Mouse (Mus musculus) brain, embryonic 14.5 days (tissue): ENCODE measurements around the gene Tyms. TPM values are rescaled to one million over a fixed set of nuclear protein-coding genes. Genes with fewer than 3 reads are reported as not detected.
"Not testable (repeated sequence)": the region's sequence is repeated elsewhere in the genome, so short reads cannot be mapped to it uniquely, and the experiment has no call there.

ENCODE experiments used
- DNase-seq: peaks from one replicate; pipeline ENCODE4 v3.0.0-alpha.2; 2011; ENCODE audit warnings: low read depth
- CTCF ChIP-seq: fragments of 200-500 bp; IDR thresholded peaks from 2 replicates; pipeline ENCODE4 v1.5.1; 2012; ENCODE audit warnings: inconsistent platforms, mild to moderate bottlenecking, moderate library complexity, borderline replicate concordance; ENCODE audit not compliant: insufficient read depth, insufficient read length; ENCODE audit errors: extremely low read depth
- POLR2A ChIP-seq: fragments of 200-500 bp; IDR thresholded peaks from 2 replicates; pipeline ENCODE4 v1.6.1; 2012; ENCODE audit warnings: mild to moderate bottlenecking, inconsistent platforms, borderline replicate concordance; ENCODE audit not compliant: poor library complexity, insufficient read depth, insufficient read length, severe bottlenecking; ENCODE audit errors: extremely low read depth
- polyA plus RNA-seq: library from polyadenylated mRNA; depleted of rRNA; stranded (reverse); fragments of >200 nt; gene quantifications from 2 replicates; pipeline ENCODE4 v1.2.3, GENCODE M21; 2012

Tyms gene
- polyA plus RNA-seq, 1 experiment: 43.0 TPM

DNA sequence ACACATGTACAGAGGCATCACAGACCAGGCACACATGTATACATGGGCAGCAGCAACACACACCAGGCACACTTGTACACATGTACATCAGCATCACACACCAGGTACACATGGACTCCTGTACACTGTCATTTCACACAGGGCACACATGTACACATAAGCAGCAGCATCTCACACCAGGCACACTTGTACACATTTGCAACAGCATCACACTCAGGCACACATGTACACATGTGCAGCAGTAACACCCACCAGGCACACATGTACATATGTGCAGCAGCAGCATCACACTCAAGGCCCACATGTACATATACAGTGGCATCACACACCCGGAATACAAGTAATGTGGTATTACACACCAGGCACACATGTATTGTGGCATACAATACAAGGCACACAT lies 24.8 kb upstream of the Tyms start:
- TF ChIP-seq POLR2A (no peak), CTCF (no peak)
- DNase-seq: no peak

GRCm38 (mm10) chr5:30095731-30096130 lies 22.3 kb upstream of the Tyms start:
- TF ChIP-seq CTCF (no peak), POLR2A (no peak)
- DNase-seq: no peak

DNA sequence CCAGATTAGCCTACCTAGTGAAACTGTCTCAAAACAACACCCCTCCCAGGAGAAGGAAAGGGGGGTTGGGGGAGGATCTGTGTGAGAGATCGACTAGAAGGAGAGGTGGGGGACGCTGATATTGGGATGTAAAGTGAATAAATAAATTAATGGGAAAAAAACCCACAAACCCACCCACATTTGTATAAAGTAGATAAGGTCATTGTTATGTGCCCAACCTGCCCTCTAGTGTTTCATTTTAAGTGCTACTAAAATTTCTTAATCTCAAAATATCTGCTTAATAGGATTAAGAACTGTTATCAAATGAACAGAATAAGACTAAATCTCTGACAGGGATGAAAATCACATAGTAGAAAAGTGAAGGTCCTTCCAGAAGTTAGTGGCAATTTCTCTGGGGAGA lies 21.0 kb upstream of the Tyms start:
- DNase-seq: no peak
- TF ChIP-seq CTCF (no peak), POLR2A (no peak)

- DNase-seq: no peak
- TF ChIP-seq POLR2A: no peak
- no peak for TF ChIP-seq CTCF
Measured at GRCm38 (mm10) chr5:30092701-30093100, 19.3 kb upstream of the Tyms start.

DNA sequence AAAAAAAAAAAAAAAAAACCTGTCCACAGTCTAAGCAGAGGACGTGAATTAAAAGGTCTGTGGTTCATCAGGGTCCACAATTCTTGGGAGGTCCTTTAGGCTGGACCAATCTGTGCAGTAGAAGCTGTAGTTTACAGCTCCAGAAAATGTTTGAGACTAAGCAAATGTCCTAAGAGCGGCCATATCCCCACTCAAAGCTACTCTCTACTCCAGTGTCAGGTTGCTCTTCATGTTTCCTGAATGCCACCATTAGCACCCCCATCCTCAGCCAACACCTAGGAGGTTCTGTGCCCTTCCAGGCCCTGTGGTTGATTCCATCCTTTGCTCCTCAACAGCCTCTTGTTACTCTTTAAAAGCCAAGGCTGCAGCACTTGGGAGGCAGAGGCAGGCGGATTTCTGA lies 1.0 kb downstream of the Tyms start:
- TF ChIP-seq CTCF (no peak), POLR2A (no peak)
- peak; percentile 10 for DNase-seq

DNA sequence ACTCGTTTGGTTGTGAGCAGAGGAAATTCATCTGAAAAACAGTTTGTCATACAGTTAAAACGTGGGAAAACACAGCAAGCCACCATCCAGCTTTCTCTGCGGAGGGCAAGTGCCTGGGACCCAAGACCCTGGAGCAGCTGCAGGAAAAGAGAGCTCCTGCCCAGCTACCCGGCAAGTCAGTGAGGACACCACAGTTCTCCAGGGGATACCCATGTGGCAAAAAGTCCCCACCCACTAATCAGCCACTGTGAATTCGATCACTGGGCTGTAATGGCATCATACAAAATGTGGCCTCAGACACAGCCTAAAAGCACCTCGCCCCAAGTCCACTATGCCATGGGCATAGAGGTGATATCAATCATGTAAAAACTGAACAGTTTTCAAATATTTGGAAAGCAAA lies 1.7 kb downstream of the Tyms start:
- TF ChIP-seq CTCF (no peak), POLR2A (no peak)
- no peak for DNase-seq

DNA sequence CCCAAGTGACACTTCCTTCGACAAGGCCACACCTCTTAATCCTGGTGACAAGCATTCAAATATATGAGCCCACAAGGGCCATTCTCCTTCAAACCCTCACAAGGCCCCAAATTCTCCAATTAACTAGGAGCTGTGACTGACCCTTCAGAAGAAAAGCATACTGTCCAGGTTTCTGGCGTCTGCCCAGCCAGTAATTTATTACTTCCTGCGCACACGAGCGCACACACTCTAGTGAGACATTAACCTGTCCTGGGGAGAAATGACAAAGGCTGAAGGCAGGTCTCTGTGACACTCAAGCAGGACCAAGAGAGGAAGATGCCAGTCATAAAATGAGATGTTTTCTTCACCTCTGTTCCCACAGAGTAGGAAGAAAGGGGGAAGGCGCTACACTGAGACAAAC lies 5.7 kb downstream of the Tyms start:
- DNase-seq: no peak
- TF ChIP-seq POLR2A: no peak
- TF ChIP-seq CTCF: no peak

DNA sequence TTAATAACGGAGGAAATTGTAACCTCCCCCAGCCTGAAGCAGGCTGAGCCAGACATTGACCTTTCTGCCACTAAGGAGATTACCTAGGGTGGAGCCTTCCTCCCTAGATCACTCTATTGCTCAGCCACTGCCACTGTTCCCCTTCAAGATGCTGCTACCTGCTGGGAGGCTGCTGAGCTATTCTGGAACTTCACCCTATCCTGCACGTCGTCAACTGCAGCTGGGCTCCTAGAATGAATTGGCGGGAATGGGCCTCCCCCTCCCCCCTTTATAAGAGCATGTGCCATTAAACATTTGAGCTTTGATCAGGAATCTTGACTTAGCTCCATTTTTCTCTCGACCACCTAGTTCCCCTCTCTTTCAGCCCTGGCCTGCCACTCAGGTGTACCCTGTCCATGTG lies 13.8 kb downstream of the Tyms start:
- DNase-seq: not testable (repeated sequence)

GRCm38 (mm10) chr5:30058216-30058731 lies 15.1 kb downstream of the Tyms start:
- DNase-seq: no peak
- no peak for TF ChIP-seq CTCF
- no peak for TF ChIP-seq POLR2A

DNA sequence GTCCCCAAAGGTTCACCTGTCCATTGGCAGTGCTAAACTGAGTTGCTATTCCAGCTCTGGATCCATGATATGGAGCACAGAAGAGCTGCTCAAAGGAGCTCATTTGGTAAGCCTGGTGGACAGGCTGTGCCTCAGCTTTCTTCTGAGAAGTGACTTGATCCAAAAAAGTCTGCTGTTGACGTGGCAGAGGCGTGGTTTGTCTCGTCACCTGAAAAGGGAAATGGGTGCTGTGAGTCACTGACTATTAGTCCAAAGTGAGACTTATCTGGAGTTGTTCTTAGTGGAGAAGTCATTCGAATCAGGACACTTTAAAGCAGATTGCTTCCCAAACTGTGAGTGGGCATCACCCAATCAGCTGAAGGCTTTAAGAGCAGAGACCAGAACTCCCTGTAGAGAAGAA lies 33.6 kb downstream of the Tyms start:
- DNase-seq: not testable (repeated sequence)

DNA sequence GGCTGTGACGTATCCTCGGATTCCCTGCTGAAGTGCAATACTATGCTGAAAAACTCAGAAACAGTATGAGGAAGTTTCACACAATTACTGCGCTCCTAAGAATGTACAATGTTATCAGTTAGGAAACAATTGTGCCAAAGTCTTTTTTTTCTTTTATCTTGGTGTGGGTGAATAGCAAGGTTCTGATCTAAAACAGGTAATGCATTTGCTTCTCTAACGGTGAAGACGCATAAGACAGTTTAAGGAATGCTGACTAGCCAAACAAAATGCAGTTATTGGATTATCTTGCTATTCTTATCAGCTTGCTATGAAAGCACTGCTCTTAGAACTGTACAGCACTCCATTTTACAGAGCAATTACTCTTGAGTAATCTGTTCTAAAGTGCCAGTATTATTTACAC lies 34.1 kb downstream of the Tyms start:
- not testable (repeated sequence) for DNase-seq

- DNase-seq: not testable (repeated sequence)
Measured at GRCm38 (mm10) chr5:30037111-30037510, 36.3 kb downstream of the Tyms start.

DNA sequence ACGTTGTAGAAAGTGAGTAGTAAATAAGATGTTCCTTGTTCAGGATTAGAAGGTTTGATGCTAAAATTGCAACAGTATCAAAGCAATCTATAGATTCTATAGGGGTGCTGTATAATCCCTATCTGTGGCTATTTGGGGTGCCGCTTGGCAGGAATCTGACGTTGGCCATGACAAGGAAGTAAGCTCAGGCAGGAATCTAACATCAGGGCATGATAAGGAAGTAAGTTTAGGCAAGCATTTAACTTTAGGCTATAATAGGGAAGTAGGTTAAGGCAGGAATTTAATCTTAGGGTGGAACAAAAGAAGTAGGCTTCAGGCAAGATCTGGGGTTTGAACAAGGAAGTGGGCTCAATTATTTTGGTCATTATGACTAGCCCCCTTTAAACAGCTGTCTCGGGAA lies 37.6 kb downstream of the Tyms start:
- not testable (repeated sequence) for DNase-seq

GRCm38 (mm10) chr5:30014580-30014979 lies 58.8 kb downstream of the Tyms start:
- no peak for TF ChIP-seq POLR2A
- TF ChIP-seq CTCF: peak; percentile 28; the same call in 1 of the 2 replicates
- peak; percentile 47 for DNase-seq
